ENCODE assay signal across 27 mouse cellular contexts in the genomic region with DNA sequence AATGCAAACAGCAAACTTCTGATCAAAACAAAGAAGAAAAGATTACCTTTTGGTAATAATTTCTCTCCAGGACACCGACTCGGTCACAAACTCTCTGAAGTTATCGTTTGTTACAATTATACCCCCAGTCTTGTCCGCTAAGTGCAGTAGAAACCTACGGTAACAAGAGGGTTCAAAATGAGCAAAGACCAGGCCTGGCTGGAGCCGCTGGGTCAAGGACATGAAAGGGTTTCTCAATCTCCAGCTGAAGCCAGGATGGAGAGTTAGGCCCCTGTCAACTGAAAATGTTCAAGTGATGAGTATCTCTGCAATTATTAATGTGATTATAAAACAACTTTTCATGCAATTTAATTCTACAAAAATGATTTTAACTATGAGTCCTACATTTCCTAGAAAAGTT.
"Had no signal": no experiment of that assay in that cellular context is flagged by ENCODE, and none has a peak within 500 bp of the region (broad histone marks: within the 10 kb centered on the region; RNA-seq: fewer than 3 reads in every experiment).

No protein-coding gene starts in this region.

- H3K4me1 ChIP-seq: hindbrain, embryonic 15.5 days; kidney, embryonic 15.5 days; limb, embryonic 15.5 days had no signal

- H3K4me3 ChIP-seq: heart, adult 2 months; heart, embryonic 13.5 days; heart, embryonic 15.5 days; hindbrain, embryonic 13.5 days; hindbrain, embryonic 15.5 days; kidney, embryonic 15.5 days; limb, embryonic 13.5 days; limb, embryonic 15.5 days; liver, embryonic 13.5 days; liver, embryonic 15.5 days had no signal

- ATAC-seq: hindbrain, postnatal 0 days; intestine, embryonic 16.5 days had no signal

- H3K9ac ChIP-seq: heart, embryonic 13.5 days; heart, embryonic 15.5 days; hindbrain, embryonic 13.5 days; hindbrain, embryonic 15.5 days; kidney, embryonic 15.5 days; limb, embryonic 13.5 days; limb, embryonic 15.5 days; liver, embryonic 13.5 days; liver, embryonic 15.5 days had no signal

- H3K27ac ChIP-seq: heart, adult 2 months; heart, embryonic 13.5 days; heart, embryonic 15.5 days; hindbrain, embryonic 13.5 days; hindbrain, embryonic 15.5 days; hindbrain, postnatal 0 days; kidney, embryonic 15.5 days; kidney, postnatal 0 days; limb, embryonic 13.5 days; limb, embryonic 15.5 days; liver, embryonic 13.5 days; liver, embryonic 15.5 days had no signal

- H3K27me3 ChIP-seq: heart, embryonic 13.5 days; heart, embryonic 15.5 days; hindbrain, embryonic 13.5 days; hindbrain, embryonic 15.5 days; kidney, embryonic 15.5 days; limb, embryonic 13.5 days; limb, embryonic 15.5 days; liver, embryonic 13.5 days; liver, embryonic 15.5 days had no signal

- DNase-seq: gastrocnemius, postnatal 14 days; gastrocnemius, postnatal 36 days; heart, adult 2 months; heart, postnatal 14 days; heart, postnatal 36 days; kidney, adult 11 months; kidney, adult 2 months; kidney, adult 9 months; kidney, postnatal 14 days; kidney, postnatal 36 days; layer of hippocampus, adult 9-11 months; layer of hippocampus, postnatal 36 days; left cerebral cortex, postnatal 4 days; liver, embryonic 13.5 days had no signal

- H3K9me3 ChIP-seq: heart, embryonic 13.5 days; heart, embryonic 15.5 days; hindbrain, embryonic 13.5 days; hindbrain, embryonic 15.5 days; kidney, embryonic 15.5 days; limb, embryonic 13.5 days; limb, embryonic 15.5 days; liver, embryonic 13.5 days; liver, embryonic 15.5 days had no signal

- H3K4me2 ChIP-seq: heart, embryonic 11.5 days; heart, embryonic 13.5 days; heart, embryonic 15.5 days; hindbrain, embryonic 13.5 days; hindbrain, embryonic 15.5 days; kidney, embryonic 15.5 days; limb, embryonic 13.5 days; limb, embryonic 15.5 days; liver, embryonic 11.5 days; liver, embryonic 13.5 days; liver, embryonic 15.5 days had no signal
